Mouse (Mus musculus) kidney, adult 9 months (tissue): ENCODE results near the gene Cox7a2.

Source experiments
- DNase-seq: peaks from one replicate; pipeline ENCODE4 v3.0.0; 2022

Gene Cox7a2

GRCm38 (mm10) chr9:79723090-79723489, 36.6 kb downstream of the Cox7a2 start:
- DNase-seq = peak; percentile 66

GRCm38 (mm10) chr9:79721056-79721455, 38.6 kb downstream of the Cox7a2 start:
- DNase-seq = peak; percentile 53

DNA sequence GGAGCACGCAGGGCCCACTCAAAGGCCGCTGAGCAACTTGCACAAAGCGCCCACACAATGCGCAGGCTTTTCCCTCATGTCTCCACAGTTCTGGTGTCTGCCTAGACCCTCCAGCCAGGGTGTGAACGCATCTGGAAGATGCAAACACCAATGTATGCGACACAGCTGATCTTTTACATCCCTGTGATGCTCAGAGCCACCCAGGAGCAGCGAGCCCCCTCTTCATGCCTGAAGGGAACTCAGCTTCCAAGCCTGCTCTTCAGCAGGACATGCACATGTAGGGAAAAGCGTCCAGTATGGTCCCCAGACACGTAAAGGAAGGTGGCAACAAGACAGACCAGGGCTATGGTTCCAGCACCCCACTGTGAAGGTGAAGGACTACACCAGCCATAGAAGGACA, 39.5 kb downstream of the Cox7a2 start:
- DNase-seq = no peak

DNA sequence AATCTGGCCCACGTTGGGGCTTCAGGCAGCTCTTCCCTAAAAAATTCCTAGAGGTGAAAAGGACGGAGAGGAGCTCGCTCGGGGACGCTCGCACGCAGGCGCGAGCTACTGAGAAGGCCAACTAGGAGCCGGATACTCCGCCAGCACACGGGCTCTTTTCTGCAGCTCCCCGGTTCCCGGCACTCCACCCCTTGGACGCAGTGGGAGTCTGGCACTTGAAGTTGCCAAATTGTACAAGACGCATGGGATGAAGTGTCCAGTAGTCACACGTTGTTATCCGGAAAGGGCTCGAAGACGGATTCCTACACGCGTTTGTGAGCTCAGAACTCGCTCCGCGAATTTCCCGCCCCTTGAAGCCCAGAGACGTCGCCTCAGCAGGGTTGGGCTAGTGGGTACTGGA, 40.2 kb downstream of the Cox7a2 start:
- DNase-seq = peak; percentile 10

- peak; percentile 21 for DNase-seq
Observed at GRCm38 (mm10) chr9:79718481-79719370, 41.0 kb downstream of the Cox7a2 start, which contains the start of gene Col12a1. Gene Col12a1, minus strand, starts transcription at chr9:79718831.

- no peak for DNase-seq
Observed at GRCm38 (mm10) chr9:79717836-79718475, 41.7 kb downstream of the Cox7a2 start.

- peak; percentile 74 for DNase-seq
Observed at GRCm38 (mm10) chr9:79716909-79717835, 42.5 kb downstream of the Cox7a2 start.

DNA sequence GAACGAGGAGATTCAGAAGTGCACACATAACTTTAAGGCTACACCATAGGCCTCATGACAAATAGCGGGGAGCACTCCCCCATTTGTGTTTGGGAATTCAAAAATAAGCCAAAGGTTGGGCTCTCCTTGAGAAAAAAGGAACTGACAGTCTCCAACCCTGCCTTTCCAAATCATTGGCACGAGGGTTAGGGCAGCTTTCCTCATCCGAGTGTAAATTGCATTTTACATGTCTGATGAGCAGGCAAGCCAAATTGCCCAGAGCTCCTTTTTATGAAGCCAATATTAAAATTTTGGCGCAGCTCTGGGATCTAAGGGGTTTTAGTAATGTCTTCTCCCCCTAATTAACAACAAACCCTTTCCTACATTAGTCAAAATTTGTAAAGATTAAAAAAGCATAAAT, 43.2 kb downstream of the Cox7a2 start:
- no peak for DNase-seq

GRCm38 (mm10) chr9:79714471-79715045, 45.1 kb downstream of the Cox7a2 start:
- DNase-seq = peak; percentile 73
